Mouse (Mus musculus): ENCODE results near the gene Mthfd1. TPM values are rescaled to one million over a fixed set of nuclear protein-coding genes. Genes with fewer than 3 reads are reported as not detected.

The Mthfd1 gene
- total and polyA plus RNA-seq, 3 experiments, result 208 to 231 TPM; not detected in 1

- no peak overlapping the region for H3K4me3 ChIP-seq (ENCODE audit: control insufficient read depth in 1 of 2, insufficient read depth in 1 of 2, low read depth in 2 of 2, low read length in 2 of 2)
- no peak overlapping the region for H3K9ac ChIP-seq (ENCODE audit: control insufficient read depth, low read depth, low read length, poor library complexity, severe bottlenecking)
- no peaks in the 10 kb centered on the region for H3K4me1 ChIP-seq (ENCODE audit: control insufficient read depth in 1 of 2, insufficient read depth in 2 of 2, low read length in 2 of 2)
- no peak overlapping the region for H3K27ac ChIP-seq (ENCODE audit: control insufficient read depth, low read depth, low read length)
- H3K9me3 ChIP-seq (replicated peaks; ENCODE audit: insufficient read depth, low read length), result no peaks in the 10 kb centered on the region
- H3K27me3 ChIP-seq (ENCODE audit: control insufficient read depth in 1 of 2, insufficient read depth in 2 of 2, low read length in 2 of 2), result no peaks in the 10 kb centered on the region
- no peak for DNase-seq (ENCODE audit: low read depth, low spot score)
- H3K79me2 ChIP-seq (ENCODE audit: control insufficient read depth, insufficient read depth, low read length, poor library complexity), result no peaks in the 10 kb centered on the region
- TF ChIP-seq MXI1 (IDR thresholded peaks at IDR 0.05; ENCODE audit: low read depth, low read length) (no peak), NELFE (IDR thresholded peaks at IDR 0.05; ENCODE audit: low read depth, low read length) (no peak), UBTF (IDR thresholded peaks at IDR 0.05; ENCODE audit: borderline replicate concordance, insufficient read depth, low read depth, low read length) (no peak), GATA1 (IDR thresholded peaks at IDR 0.05; ENCODE audit: low read depth, low read length) (no peak), HCFC1 (IDR thresholded peaks at IDR 0.05; ENCODE audit: low read depth, low read length) (no peak), TAL1 (IDR thresholded peaks at IDR 0.05; ENCODE audit: low read length) (no peak), CHD2 (IDR thresholded peaks at IDR 0.05; ENCODE audit: low read length) (no peak), KAT2A (conservative IDR thresholded peaks at IDR 0.05; ENCODE audit: low read depth, low read length) (no peak), GABPA (IDR thresholded peaks at IDR 0.05; ENCODE audit: low read depth, low read length) (no peak), NRF1 (IDR thresholded peaks at IDR 0.05; ENCODE audit: insufficient read depth, low read depth, low read length, poor library complexity, severe bottlenecking) (no peak), MAX (IDR thresholded peaks at IDR 0.05; ENCODE audit: low read length) (no peak), ETS1 (IDR thresholded peaks at IDR 0.05; ENCODE audit: low read depth, low read length) (no peak), JUND (IDR thresholded peaks at IDR 0.05; ENCODE audit: low read depth, low read length) (no peak), SIN3A (IDR thresholded peaks at IDR 0.05; ENCODE audit: low read length) (no peak), ZNF384 (IDR thresholded peaks at IDR 0.05; ENCODE audit: low read depth, low read length) (no peak), POLR2AphosphoS5 (IDR thresholded peaks at IDR 0.05; ENCODE audit: borderline replicate concordance, low read depth, low read length) (no peak)
- peaks cover 0 to 37% of the 10 kb centered on the region in 2 experiments; a peak in 2 of 4 replicates for H3K36me3 ChIP-seq (ENCODE audit: control insufficient read depth in 1 of 2, insufficient read depth in 2 of 2, low read length in 2 of 2)
These were observed 48.4 kb downstream of the Mthfd1 start for GRCm38 (mm10) chr12:76303474-76303873.

DNA sequence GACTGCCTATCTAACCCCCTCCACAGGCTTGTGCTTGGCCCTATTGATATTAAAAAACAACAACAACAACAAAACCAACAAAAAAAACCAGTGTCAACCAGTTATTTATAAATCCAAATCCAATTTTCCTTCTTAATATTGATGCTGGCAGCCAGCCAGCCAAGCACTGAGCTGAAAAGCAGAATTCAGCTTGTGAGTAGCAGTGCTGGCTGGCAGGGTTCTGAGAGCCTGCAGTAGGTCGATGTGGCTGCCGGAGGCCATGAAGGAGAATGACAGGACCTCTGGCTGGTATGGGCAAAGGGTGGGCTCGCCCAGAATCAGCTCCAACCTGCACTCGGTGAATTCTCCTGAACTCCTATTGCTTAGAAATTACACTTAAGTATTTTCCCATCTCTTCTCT is 49.1 kb downstream of the Mthfd1 start:
- Histone ChIP-seq H3K27ac (ENCODE audit: control insufficient read depth, low read depth, low read length) (no peak overlapping the region), H3K79me2 (ENCODE audit: control insufficient read depth, insufficient read depth, low read length, poor library complexity) (no peaks in the 10 kb centered on the region), H3K4me1 (ENCODE audit: control insufficient read depth in 1 of 2, insufficient read depth in 2 of 2, low read length in 2 of 2) (no peaks in the 10 kb centered on the region), H3K27me3 (ENCODE audit: control insufficient read depth in 1 of 2, insufficient read depth in 2 of 2, low read length in 2 of 2) (no peaks in the 10 kb centered on the region), H3K9ac (ENCODE audit: control insufficient read depth, low read depth, low read length, poor library complexity, severe bottlenecking) (no peak overlapping the region), H3K4me3 (ENCODE audit: control insufficient read depth in 1 of 2, insufficient read depth in 1 of 2, low read depth in 2 of 2, low read length in 2 of 2) (no peak overlapping the region), H3K36me3 (ENCODE audit: control insufficient read depth in 1 of 2, insufficient read depth in 2 of 2, low read length in 2 of 2) (peaks cover 5 to 37% of the 10 kb centered on the region in 2 experiments), H3K9me3 (replicated peaks; ENCODE audit: insufficient read depth, low read length) (no peaks in the 10 kb centered on the region)
- no peak for TF ChIP-seq TBP (IDR thresholded peaks at IDR 0.05; ENCODE audit: low read depth, low read length)
- no peak for TF ChIP-seq MYC (IDR thresholded peaks at IDR 0.05; ENCODE audit: low read depth, low read length)
- no peak for TF ChIP-seq GATA1 (IDR thresholded peaks at IDR 0.05; ENCODE audit: low read depth, low read length)
- no peak for TF ChIP-seq ELF1 (IDR thresholded peaks at IDR 0.05; ENCODE audit: low read depth, low read length)
- no peak for TF ChIP-seq RCOR1 (IDR thresholded peaks at IDR 0.05; ENCODE audit: low read depth, low read length)
- TF ChIP-seq BHLHE40 (IDR thresholded peaks at IDR 0.05; ENCODE audit: borderline replicate concordance, low read depth, low read length), result no peak
- TF ChIP-seq CHD1 (IDR thresholded peaks at IDR 0.05; ENCODE audit: low read depth, low read length), result no peak
- no peak for TF ChIP-seq MAZ (IDR thresholded peaks at IDR 0.05; ENCODE audit: low read depth, low read length)
- DNase-seq (ENCODE audit: low read depth, low spot score), result no peak

All from MEL (cell line).